Mouse (Mus musculus): ENCODE data around the gene Hadhb. TPM values are rescaled to one million over a fixed set of nuclear protein-coding genes. Genes with fewer than 3 reads are reported as not detected.

Hadhb gene
- polyA plus RNA-seq (2016; fragmentation: Nextera tagmentation; extraction: Ambion mirVana) = 120 and 126 TPM in 2 replicates

GRCm38 (mm10) chr5:30154474-30155394 lies at the start of gene Hadhb, which contains the start of gene Hadha:
TSS of gene Hadhb (plus strand) at chr5:30155248.
TSS of gene Hadha (minus strand) at chr5:30155162.
- Histone ChIP-seq H3K27ac (peak within 1 kb of the TSS; percentile 99), H3K36me3 (no peaks in the 10 kb centered on the region), H3K4me3 (peak within 1 kb of the TSS; percentile 92), H3K27me3 (ENCODE audit: low read depth, poor library complexity, severe bottlenecking) (no peaks in the 10 kb centered on the region), H3K4me1 (peaks cover 18% of the 10 kb centered on the region), H3K9me3 (replicated peaks) (no peaks in the 10 kb centered on the region)
- DNase-seq (ENCODE audit: low spot score) = peak; percentile 94
- WGBS = under 1% methylated on average over 53 of the region's 53 CpGs

DNA sequence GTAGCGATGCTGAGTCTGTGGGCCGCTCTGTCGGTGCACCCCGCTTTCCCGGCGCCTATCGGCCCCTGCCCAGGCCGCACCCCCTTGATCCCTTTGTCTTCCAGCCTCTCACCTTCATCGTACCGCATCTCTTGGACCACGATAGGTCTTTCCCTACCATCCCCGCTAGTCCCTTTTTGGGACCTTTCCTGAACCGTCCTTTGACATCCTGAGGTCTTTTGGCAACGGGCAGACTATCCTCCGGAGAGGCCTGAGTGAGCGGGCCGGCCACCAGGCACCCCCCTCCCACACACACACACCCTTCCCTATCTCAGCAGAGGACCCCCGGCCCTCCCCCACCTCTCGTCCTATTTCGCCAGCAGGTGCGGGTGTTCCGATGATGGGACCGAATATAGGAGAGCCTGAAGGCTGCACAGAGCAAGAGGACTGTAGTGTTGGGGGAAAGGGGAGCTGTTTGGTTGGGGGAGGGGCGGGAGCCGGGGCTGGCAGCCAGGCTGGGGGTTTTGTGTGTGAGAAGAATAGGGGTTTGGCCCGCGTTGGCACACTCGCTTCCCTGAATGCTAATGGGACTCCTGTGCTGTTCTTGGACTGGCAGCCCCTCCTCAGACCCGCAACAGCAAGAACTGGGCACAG lies 49.3 kb upstream of the Hadhb start, which contains the start of gene 3110082J24Rik:
Gene 3110082J24Rik (minus strand): TSS at position 419 of the 633 bp plus-strand sequence.
- Histone ChIP-seq H3K4me3 (peak within 1 kb of the TSS; percentile 58), H3K27ac (peak within 1 kb of the TSS; percentile 59), H3K36me3 (no peaks in the 10 kb centered on the region), H3K4me1 (peaks cover 46% of the 10 kb centered on the region), H3K9me3 (replicated peaks) (no peaks in the 10 kb centered on the region), H3K27me3 (ENCODE audit: low read depth, poor library complexity, severe bottlenecking) (peaks cover 84% of the 10 kb centered on the region)
- 2% methylated on average over 29 of the region's 29 CpGs for WGBS
- DNase-seq (ENCODE audit: low spot score) = peak; percentile 41

GRCm38 (mm10) chr5:30106756-30107155 lies 48.3 kb upstream of the Hadhb start:
- peak; percentile 28 for DNase-seq (ENCODE audit: low spot score)
- no peak overlapping the region for H3K27ac ChIP-seq
- WGBS = 15% methylated on average over 2 of the region's 2 CpGs
- no peaks in the 10 kb centered on the region for H3K36me3 ChIP-seq
- no peak overlapping the region for H3K4me3 ChIP-seq
- H3K9me3 ChIP-seq (replicated peaks) = no peaks in the 10 kb centered on the region
- H3K4me1 ChIP-seq = peaks cover 56% of the 10 kb centered on the region
- H3K27me3 ChIP-seq (ENCODE audit: low read depth, poor library complexity, severe bottlenecking) = peaks cover 94% of the 10 kb centered on the region

DNA sequence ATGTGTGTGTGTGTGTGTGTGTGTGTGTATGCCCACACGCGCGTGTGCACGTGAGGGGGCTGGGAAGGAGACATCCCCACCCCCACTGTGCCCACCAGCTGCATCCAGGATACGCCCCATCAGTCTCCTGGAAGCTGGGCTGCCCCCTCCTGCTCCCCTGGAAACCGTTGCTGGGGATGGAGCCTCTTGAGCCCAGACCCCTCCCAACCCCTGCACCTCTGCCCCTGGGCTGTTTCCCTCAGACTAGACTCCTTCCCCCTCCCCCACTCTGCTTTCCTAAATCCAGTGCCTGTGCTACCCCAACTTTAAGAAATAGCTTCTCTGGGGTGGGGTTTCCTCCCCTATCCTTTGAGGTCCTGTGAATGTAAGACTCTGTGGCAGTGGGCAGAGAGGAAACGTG lies 47.9 kb upstream of the Hadhb start:
- H3K36me3 ChIP-seq = no peaks in the 10 kb centered on the region
- peaks cover 98% of the 10 kb centered on the region for H3K27me3 ChIP-seq (ENCODE audit: low read depth, poor library complexity, severe bottlenecking)
- 4% methylated on average over 7 of the region's 7 CpGs for WGBS
- no peaks in the 10 kb centered on the region for H3K9me3 ChIP-seq (replicated peaks)
- peak overlapping the region; percentile 16; the same call in 1 of the 2 replicates for H3K4me3 ChIP-seq
- peak; percentile 41 for DNase-seq (ENCODE audit: low spot score)
- no peak overlapping the region for H3K27ac ChIP-seq
- peaks cover 57% of the 10 kb centered on the region for H3K4me1 ChIP-seq

DNA sequence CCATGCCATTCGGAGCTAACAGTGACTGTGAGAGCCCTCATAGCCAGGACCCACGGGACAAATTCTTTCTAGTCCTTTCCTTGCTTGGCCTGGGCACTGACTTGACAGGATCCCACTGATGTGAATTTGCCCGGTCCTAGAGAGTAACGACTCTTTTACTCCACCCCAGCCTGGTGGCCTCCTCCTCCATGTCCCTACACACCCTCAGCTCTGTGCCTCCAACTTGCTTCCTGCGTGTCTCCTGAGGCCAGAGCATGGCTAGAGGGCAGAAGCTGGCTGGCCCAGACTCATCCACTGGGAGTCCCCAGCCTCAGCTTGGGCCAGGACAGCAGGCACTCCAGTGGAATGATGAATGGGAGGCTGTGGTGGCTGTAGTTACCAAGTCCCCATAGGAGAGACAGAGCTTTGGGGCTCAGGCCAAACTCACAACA lies 47.4 kb upstream of the Hadhb start:
- Histone ChIP-seq H3K36me3 (no peaks in the 10 kb centered on the region), H3K4me1 (peaks cover 57% of the 10 kb centered on the region), H3K27me3 (ENCODE audit: low read depth, poor library complexity, severe bottlenecking) (peaks cover 100% of the 10 kb centered on the region), H3K4me3 (peak overlapping the region; percentile 16; the same call in 1 of the 2 replicates), H3K9me3 (replicated peaks) (no peaks in the 10 kb centered on the region), H3K27ac (no peak overlapping the region)
- no peak for DNase-seq (ENCODE audit: low spot score)
- WGBS = 3% methylated on average over 5 of the region's 5 CpGs

- Histone ChIP-seq H3K36me3 (no peaks in the 10 kb centered on the region), H3K4me1 (peaks cover 57% of the 10 kb centered on the region), H3K9me3 (replicated peaks) (no peaks in the 10 kb centered on the region), H3K27me3 (ENCODE audit: low read depth, poor library complexity, severe bottlenecking) (peaks cover 100% of the 10 kb centered on the region), H3K4me3 (no peak overlapping the region), H3K27ac (no peak overlapping the region)
- DNase-seq (ENCODE audit: low spot score) = no peak
- WGBS = 65% methylated on average over 6 of the region's 6 CpGs
Measured at GRCm38 (mm10) chr5:30108233-30108632, 46.8 kb upstream of the Hadhb start.

- no peak overlapping the region for H3K27ac ChIP-seq
Measured at GRCm38 (mm10) chr5:30109899-30110298, 45.1 kb upstream of the Hadhb start.

DNA sequence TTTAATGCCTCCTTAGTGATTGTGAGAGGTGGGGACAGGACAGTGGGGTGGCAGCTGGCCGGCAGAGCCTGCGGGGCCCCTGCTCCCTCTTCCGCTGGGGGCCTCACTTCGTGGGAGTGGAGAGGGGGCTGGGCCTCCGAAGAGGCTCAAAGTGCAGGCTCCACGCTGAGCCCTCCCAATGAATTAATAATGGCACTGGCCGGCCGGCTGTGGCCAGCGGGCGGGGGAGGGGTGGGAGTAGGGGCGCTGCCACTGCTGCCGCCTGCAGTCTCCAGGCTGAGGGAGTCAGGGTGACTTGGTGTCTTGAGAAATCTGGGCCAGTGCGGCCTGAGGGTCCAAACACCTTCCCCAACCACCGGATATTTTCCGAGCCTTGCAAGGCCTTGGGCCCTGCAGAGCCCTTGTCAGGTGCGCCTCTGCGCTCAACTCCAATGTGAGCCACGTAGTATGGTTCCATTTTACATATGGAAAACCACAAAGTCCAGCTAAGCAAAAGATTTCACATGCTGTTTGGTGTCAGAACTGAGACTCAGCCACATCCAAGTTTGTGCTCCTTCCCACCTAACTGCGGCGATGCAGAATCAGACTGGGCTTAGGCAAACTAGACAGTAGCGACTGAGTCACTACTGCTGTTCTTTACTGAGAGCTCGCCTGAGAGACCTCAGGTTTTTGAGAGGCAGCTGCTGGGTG lies 44.5 kb upstream of the Hadhb start:
- 0 out of 2 replicates have a peak overlapping the region, but pooled peaks have one; percentile 36 for H3K27ac ChIP-seq
- peak; percentile 50 for DNase-seq (ENCODE audit: low spot score)
- H3K4me3 ChIP-seq = peak overlapping the region; percentile 42
- H3K36me3 ChIP-seq = no peaks in the 10 kb centered on the region
- H3K27me3 ChIP-seq (ENCODE audit: low read depth, poor library complexity, severe bottlenecking) = peaks cover 100% of the 10 kb centered on the region
- H3K4me1 ChIP-seq = peaks cover 64% of the 10 kb centered on the region
- WGBS = 5% methylated on average over 22 of the region's 22 CpGs
- no peaks in the 10 kb centered on the region for H3K9me3 ChIP-seq (replicated peaks)

More at GRCm38 (mm10) chr5:30109899-30110298, 45.1 kb upstream of the Hadhb start:
- H3K27me3 ChIP-seq (ENCODE audit: low read depth, poor library complexity, severe bottlenecking) = peaks cover 100% of the 10 kb centered on the region
- peak overlapping the region; percentile 42 for H3K4me3 ChIP-seq
- WGBS = 30% methylated on average over 2 of the region's 2 CpGs
- H3K36me3 ChIP-seq = no peaks in the 10 kb centered on the region
- H3K4me1 ChIP-seq = peaks cover 68% of the 10 kb centered on the region
- H3K9me3 ChIP-seq (replicated peaks) = no peaks in the 10 kb centered on the region
- DNase-seq (ENCODE audit: low spot score) = no peak

DNA sequence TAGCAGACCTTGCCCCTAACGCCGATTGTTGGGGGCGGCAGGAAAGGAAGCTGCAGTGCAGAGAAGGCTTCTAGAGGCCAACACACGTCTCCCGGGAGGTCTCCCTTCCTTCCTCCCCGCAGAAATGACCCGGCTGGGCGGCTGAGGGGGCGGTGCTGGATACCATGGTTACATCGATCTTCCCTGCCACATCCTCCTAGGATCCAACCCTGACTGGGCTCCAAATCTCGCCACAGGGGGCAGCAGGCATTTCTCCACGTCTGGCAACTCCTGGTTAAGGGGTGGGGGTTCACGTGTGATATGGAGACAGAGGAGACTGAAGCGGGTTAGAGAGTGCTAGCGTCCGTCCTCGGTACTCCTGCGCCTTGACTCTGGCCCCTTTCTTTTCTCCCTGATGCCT lies 43.9 kb upstream of the Hadhb start:
- no peaks in the 10 kb centered on the region for H3K36me3 ChIP-seq
- peak overlapping the region; percentile 36; the same call in 1 of the 2 replicates for H3K27ac ChIP-seq
- peak; percentile 76 for DNase-seq (ENCODE audit: low spot score)
- H3K27me3 ChIP-seq (ENCODE audit: low read depth, poor library complexity, severe bottlenecking) = peaks cover 100% of the 10 kb centered on the region
- WGBS = under 1% methylated on average over 18 of the region's 18 CpGs
- peaks cover 58% of the 10 kb centered on the region for H3K4me1 ChIP-seq
- no peaks in the 10 kb centered on the region for H3K9me3 ChIP-seq (replicated peaks)
- H3K4me3 ChIP-seq = peak overlapping the region; percentile 42

DNA sequence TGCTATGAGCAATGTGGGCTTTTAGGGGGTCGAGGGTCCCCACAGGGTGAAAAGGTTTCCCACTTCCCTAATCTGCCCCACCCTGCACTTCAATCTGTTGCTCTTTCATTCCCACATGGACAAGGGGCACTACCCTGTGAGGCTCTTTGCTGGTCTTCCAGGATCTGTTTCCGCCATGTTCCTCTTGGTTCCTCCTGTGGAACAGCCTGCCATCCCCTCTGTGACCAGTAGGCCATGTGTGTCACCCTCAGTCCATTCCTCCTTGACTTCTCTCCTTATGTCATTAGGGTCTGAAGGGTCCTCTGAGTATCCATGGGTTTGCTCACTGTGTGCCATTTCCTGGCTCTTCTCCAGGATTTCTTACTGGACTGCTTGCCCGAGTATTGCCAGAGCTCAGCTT lies 43.3 kb upstream of the Hadhb start:
- H3K9me3 ChIP-seq (replicated peaks) = no peaks in the 10 kb centered on the region
- DNase-seq (ENCODE audit: low spot score) = no peak
- peaks cover 100% of the 10 kb centered on the region for H3K27me3 ChIP-seq (ENCODE audit: low read depth, poor library complexity, severe bottlenecking)
- 69% methylated on average over 3 of the region's 3 CpGs for WGBS
- peaks cover 6% of the 10 kb centered on the region for H3K36me3 ChIP-seq
- peaks cover 53% of the 10 kb centered on the region for H3K4me1 ChIP-seq
- no peak overlapping the region for H3K27ac ChIP-seq
- peak overlapping the region; percentile 42; the same call in 1 of the 2 replicates for H3K4me3 ChIP-seq

GRCm38 (mm10) chr5:30112533-30113068 lies 42.4 kb upstream of the Hadhb start:
- H3K27me3 ChIP-seq (ENCODE audit: low read depth, poor library complexity, severe bottlenecking) = peaks cover 94% of the 10 kb centered on the region
- H3K4me1 ChIP-seq = peaks cover 45% of the 10 kb centered on the region
- H3K27ac ChIP-seq = no peak overlapping the region
- no peak overlapping the region for H3K4me3 ChIP-seq
- H3K9me3 ChIP-seq (replicated peaks) = no peaks in the 10 kb centered on the region
- 76% methylated on average over 3 of the region's 3 CpGs for WGBS
- peaks cover 14% of the 10 kb centered on the region for H3K36me3 ChIP-seq
- DNase-seq (ENCODE audit: low spot score) = no peak

All from limb, embryonic 10.5 days (tissue).